Mouse (Mus musculus) megakaryocyte-erythroid progenitor cell, adult 5 weeks (primary cell): ENCODE measurements around the gene Cyp2f2. TPM values are rescaled to one million over a fixed set of nuclear protein-coding genes. Genes with fewer than 3 reads are reported as not detected.

Experiments used
- polyA plus RNA-seq: library from polyadenylated mRNA; stranded (reverse); fragments of >175 nt; gene quantifications from 2 replicates; pipeline ENCODE4 v1.2.3, GENCODE M21; 2012

The Cyp2f2 gene
- not detected in 2 replicates for polyA plus RNA-seq

GRCm38 (mm10) chr7:27119676-27120075 is at the start of gene Cyp2f2:
Gene Cyp2f2 (plus strand): TSS chr7:27119909.

GRCm38 (mm10) chr7:27153205-27153764 is 33.6 kb downstream of the Cyp2f2 start, which contains the start of gene Cyp2t4:
Gene Cyp2t4 (plus strand): TSS chr7:27153714.

DNA sequence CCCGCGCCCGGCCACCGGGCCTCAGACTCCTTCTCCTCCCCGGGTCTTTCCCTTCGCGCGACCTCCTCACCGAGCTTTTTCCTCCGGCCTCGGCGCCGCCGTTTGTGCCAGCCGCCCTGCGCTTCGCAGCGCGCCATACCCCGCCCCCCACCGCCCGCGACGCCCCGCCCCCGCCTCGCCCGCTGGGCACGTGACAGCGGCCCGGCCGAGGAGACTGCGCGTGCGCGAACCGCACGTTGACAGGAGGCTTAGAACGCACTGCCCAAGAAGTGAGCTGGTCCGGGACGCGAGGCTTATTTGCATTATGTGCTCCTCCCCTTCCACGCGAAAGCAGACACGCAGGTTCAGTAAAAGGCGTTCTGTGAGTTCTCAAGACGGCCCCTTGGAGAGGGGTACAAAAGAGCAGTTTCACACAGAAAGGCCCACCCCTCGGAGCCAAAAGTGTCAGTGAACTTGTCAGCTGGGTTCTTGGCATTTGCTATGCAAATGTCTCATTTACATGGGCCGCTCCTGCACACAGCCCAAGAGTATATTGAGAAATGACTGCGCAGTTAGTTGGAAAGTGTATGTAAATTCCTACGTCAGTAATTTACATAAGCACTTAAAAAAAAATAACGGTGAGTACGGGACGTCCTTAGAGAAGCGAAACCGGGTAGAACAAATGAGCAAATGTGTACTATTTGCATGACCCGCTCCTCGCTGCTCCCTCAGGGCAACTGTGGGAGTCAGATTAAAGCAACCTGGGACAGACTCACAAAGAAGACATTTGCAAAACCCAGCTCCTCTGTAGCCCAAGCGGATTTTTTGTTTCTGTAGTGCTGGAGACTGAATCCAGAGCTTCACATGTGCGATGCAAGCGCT is 47.1 kb downstream of the Cyp2f2 start, which contains the start of gene Egln2:
Egln2 (minus strand) TSS at position 189 of the 861 bp plus-strand sequence.

DNA sequence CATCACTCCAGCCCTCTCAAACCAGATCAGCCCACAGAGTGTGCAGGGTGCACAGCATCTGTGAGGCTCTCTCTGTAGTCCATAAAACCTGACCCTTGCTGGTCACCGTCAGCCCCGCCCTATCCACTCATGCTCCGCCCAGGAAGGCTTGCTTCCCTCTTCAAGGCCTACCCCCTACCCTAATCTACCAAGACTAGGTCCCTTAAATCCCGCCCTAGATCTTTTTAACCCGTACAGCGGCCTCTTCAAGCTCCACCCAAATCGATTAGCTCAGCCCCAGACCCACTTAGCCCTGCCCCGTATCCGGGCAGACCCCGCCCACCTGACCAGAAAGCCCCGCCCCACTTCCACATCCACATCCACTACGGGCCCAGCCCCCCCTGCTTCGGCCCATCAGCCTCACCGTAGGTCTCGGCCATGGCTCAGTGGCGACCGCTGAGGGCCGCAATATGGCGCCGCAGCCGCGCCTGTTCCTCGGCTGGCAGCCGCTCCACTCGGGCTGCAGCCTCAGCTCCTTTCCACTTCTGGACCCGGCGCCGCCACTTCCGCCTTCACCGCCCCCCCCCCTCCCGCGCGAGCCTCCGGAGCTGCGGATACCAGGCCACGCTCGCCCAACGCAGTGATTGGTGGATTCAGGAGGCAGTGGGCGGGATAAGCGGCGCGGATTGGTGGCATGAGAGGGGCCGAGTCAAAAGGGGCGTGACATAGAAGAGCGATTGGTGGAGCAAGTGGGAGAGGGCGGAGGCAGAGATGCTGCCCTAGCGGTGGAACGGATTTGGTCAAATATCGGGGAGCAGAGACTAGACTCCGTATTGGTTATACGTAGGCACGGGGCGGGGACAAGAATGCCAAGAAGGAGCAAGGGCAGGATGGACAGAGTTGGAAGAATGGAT is 58.9 kb downstream of the Cyp2f2 start, which contains the start of gene Rab4b:
Rab4b (minus strand) TSS at position 573 of the 893 bp plus-strand sequence.

GRCm38 (mm10) chr7:27180837-27181695 is 61.4 kb downstream of the Cyp2f2 start, which contains the start of the genes Gm21983 and Mia:
Gene Gm21983 (minus strand): TSS chr7:27181086.
Gene Mia (minus strand): TSS chr7:27181157.

Other genes starting within 250 kb of the Cyp2f2 start
- gene Cyp2a22, start 180.5 kb upstream of the Cyp2f2 start, polyA plus RNA-seq: not detected in 2 replicates
- not detected in 2 replicates for gene Cyp2a12, start 90.8 kb upstream of the Cyp2f2 start, polyA plus RNA-seq
- not detected in 2 replicates for gene Cyp2t4, start 33.8 kb downstream of the Cyp2f2 start, polyA plus RNA-seq
- gene Egln2, start 46.9 kb downstream of the Cyp2f2 start, polyA plus RNA-seq: 85.5 and 90.2 TPM in 2 replicates
- 237 and 303 TPM in 2 replicates for gene Rab4b, start 59.0 kb downstream of the Cyp2f2 start, polyA plus RNA-seq
- 0.04 TPM in 1 of 2 replicates, not detected in the other for gene Gm21983, start 61.2 kb downstream of the Cyp2f2 start, polyA plus RNA-seq
- 0.06 TPM in 1 of 2 replicates, not detected in the other for gene Mia, start 61.2 kb downstream of the Cyp2f2 start, polyA plus RNA-seq
- gene BC024978, start 75.9 kb downstream of the Cyp2f2 start, polyA plus RNA-seq: 2.9 and 3.7 TPM in 2 replicates
- gene Snrpa, start 76.4 kb downstream of the Cyp2f2 start, polyA plus RNA-seq: 499 and 529 TPM in 2 replicates
- 4.8 and 5.9 TPM in 2 replicates for gene Itpkc, start 108.8 kb downstream of the Cyp2f2 start, polyA plus RNA-seq
- 45.1 and 49.2 TPM in 2 replicates for gene Coq8b, start 113.1 kb downstream of the Cyp2f2 start, polyA plus RNA-seq
- 7.8 and 8.9 TPM in 2 replicates for gene Numbl, start 138.5 kb downstream of the Cyp2f2 start, polyA plus RNA-seq
- 1.1 and 1.2 TPM in 2 replicates for gene Ltbp4, start 217.8 kb downstream of the Cyp2f2 start, polyA plus RNA-seq
- 133 and 146 TPM in 2 replicates for gene Shkbp1, start 236.1 kb downstream of the Cyp2f2 start, polyA plus RNA-seq
- 0.93 and 1.2 TPM in 2 replicates for gene Gm20479, start 237.5 kb downstream of the Cyp2f2 start, polyA plus RNA-seq